Mouse (Mus musculus) ES-E14 (cell line): ENCODE measurements around the gene Gata2.

Experiments
- CHD2 ChIP-seq: IDR thresholded peaks from 2 replicates; pipeline ENCODE4 v1.6.1; 2014; ENCODE audit warnings: mild to moderate bottlenecking, low read depth, low read length, inconsistent platforms
- HCFC1 ChIP-seq: IDR thresholded peaks from 2 replicates; pipeline ENCODE4 v1.6.1; 2012; ENCODE audit warnings: low read length, inconsistent platforms, borderline replicate concordance; ENCODE audit not compliant: insufficient read depth
- MAFK ChIP-seq: IDR thresholded peaks from 2 replicates; pipeline ENCODE4 v1.6.1; 2014; ENCODE audit warnings: mild to moderate bottlenecking, low read depth, low read length, inconsistent platforms; ENCODE audit not compliant: insufficient read depth
- ZC3H11A ChIP-seq: IDR thresholded peaks from 2 replicates; pipeline ENCODE4 v1.6.1; 2012; ENCODE audit warnings: low read depth, mild to moderate bottlenecking, inconsistent platforms, low read length, borderline replicate concordance
- ZNF384 ChIP-seq: IDR thresholded peaks from 2 replicates; pipeline ENCODE4 v1.6.1; 2012; ENCODE audit warnings: low read depth, low read length, inconsistent platforms

GRCm38 (mm10) chr6:88205386-88205700 lies 11.7 kb downstream of the Gata2 start:
- no peak for TF ChIP-seq ZC3H11A
- TF ChIP-seq MAFK: no peak
- no peak for TF ChIP-seq ZNF384
- no peak for TF ChIP-seq CHD2
- TF ChIP-seq HCFC1: no peak
